Mouse (Mus musculus) thymus, adult 2 months (tissue): ENCODE data around the gene Oas1e. TPM values are rescaled to one million over a fixed set of nuclear protein-coding genes. Genes with fewer than 3 reads are reported as not detected.

Source experiments
- DNase-seq: peaks from one replicate; pipeline ENCODE4 v3.0.0; 2021
- H3K27ac ChIP-seq: fragments of 200-500 bp; 2 replicates; pipeline ENCODE4 v1.5.1; 2012; ENCODE audit warnings: low read length, control low read depth; ENCODE audit not compliant: control insufficient read depth, insufficient read depth
- H3K27me3 ChIP-seq: fragments of 200-500 bp; 2 replicates; pipeline ENCODE4 v1.6.1; 2012; ENCODE audit warnings: mild to moderate bottlenecking, low read length, moderate library complexity, mixed read lengths; ENCODE audit not compliant: control insufficient read depth, insufficient read depth
- H3K36me3 ChIP-seq: fragments of 200-500 bp; 2 replicates; pipeline ENCODE4 v1.6.1; 2012; ENCODE audit warnings: mild to moderate bottlenecking, low read length, moderate library complexity; ENCODE audit not compliant: control insufficient read depth, insufficient read depth
- H3K4me1 ChIP-seq: fragments of 200-500 bp; replicated peaks from 2 replicates; pipeline ENCODE4 v1.6.1; 2012; ENCODE audit warnings: low read length; ENCODE audit not compliant: control insufficient read depth, insufficient read depth
- H3K4me3 ChIP-seq: fragments of 200-500 bp; 2 replicates; pipeline ENCODE4 v1.5.1; 2012; ENCODE audit warnings: mild to moderate bottlenecking, low read length, control low read depth, moderate library complexity; ENCODE audit not compliant: control insufficient read depth, insufficient read depth
- CTCF ChIP-seq: fragments of 200-500 bp; IDR thresholded peaks from 2 replicates; pipeline ENCODE4 v1.5.1; 2012; ENCODE audit warnings: mild to moderate bottlenecking, control low read depth, low read length, moderate library complexity, borderline replicate concordance; ENCODE audit not compliant: control insufficient read depth, poor library complexity, insufficient read depth; ENCODE audit errors: extremely low read depth
- POLR2A ChIP-seq: fragments of 200-500 bp; IDR thresholded peaks from 2 replicates; pipeline ENCODE4 v1.6.1; 2012; ENCODE audit warnings: mild to moderate bottlenecking, low read length, control low read depth, moderate library complexity; ENCODE audit not compliant: control insufficient read depth, poor library complexity, insufficient read depth; ENCODE audit errors: extremely low read depth
- WGBS: fragments of 180-500 bp; shearing (Covaris S2); methylation state at CpG from one replicate; pipeline ENCODE4 v1.1.7; 2018; 5-methylcytosine and 5-hydroxymethylcytosine counted together
- polyA plus RNA-seq: library from polyadenylated mRNA; depleted of rRNA; stranded (reverse); fragments of >200 nt; gene quantifications from 2 replicates; pipeline ENCODE4 v1.2.3, GENCODE M21; 2012; rRNA removed

Oas1e gene
- polyA plus RNA-seq, 1 experiment: 0.74 TPM

GRCm38 (mm10) chr5:120752786-120753185, 42.5 kb downstream of the Oas1e start:
- DNase-seq: no peak
- Histone ChIP-seq H3K36me3 (no peaks in the 10 kb centered on the region), H3K4me3 (no peak overlapping the region), H3K27me3 (no peaks in the 10 kb centered on the region), H3K4me1 (peaks cover 11% of the 10 kb centered on the region; the same call in 1 of the 2 replicates), H3K27ac (no peak overlapping the region)
- WGBS: 98% methylated on average over 3 of the region's 3 CpGs
- TF ChIP-seq CTCF (no peak), POLR2A (no peak)

- 93% methylated on average over 3 of the region's 3 CpGs for WGBS
- H3K36me3 ChIP-seq: no peaks in the 10 kb centered on the region
- no peak for TF ChIP-seq CTCF
- no peak for TF ChIP-seq POLR2A
- H3K4me3 ChIP-seq: no peak overlapping the region
- H3K4me1 ChIP-seq: peaks cover 11% of the 10 kb centered on the region; the same call in 1 of the 2 replicates
- H3K27me3 ChIP-seq: no peaks in the 10 kb centered on the region
- H3K27ac ChIP-seq: no peak overlapping the region
- DNase-seq: no peak
Observed at GRCm38 (mm10) chr5:120751206-120751605, 44.1 kb downstream of the Oas1e start.

GRCm38 (mm10) chr5:120749688-120750087, 45.6 kb downstream of the Oas1e start, which contains the start of gene Oas2:
TSS of gene Oas2 (minus strand) at chr5:120749853.
- no peaks in the 10 kb centered on the region for H3K36me3 ChIP-seq
- no peak for DNase-seq
- peak within 1 kb of the TSS; percentile 24; the same call in 1 of the 2 replicates for H3K4me3 ChIP-seq

GRCm38 (mm10) chr5:120746451-120746850, 48.9 kb downstream of the Oas1e start:
- 13% methylated on average over 5 of the region's 5 CpGs for WGBS
- Histone ChIP-seq H3K36me3 (no peaks in the 10 kb centered on the region), H3K4me1 (peaks cover 11% of the 10 kb centered on the region; the same call in 1 of the 2 replicates), H3K4me3 (no peak overlapping the region), H3K27me3 (no peaks in the 10 kb centered on the region), H3K27ac (no peak overlapping the region)
- TF ChIP-seq POLR2A (no peak), CTCF (no peak)
- DNase-seq: peak; percentile 60

More at GRCm38 (mm10) chr5:120749688-120750087, 45.6 kb downstream of the Oas1e start, which contains the start of gene Oas2:
- 18% methylated on average over 5 of the region's 5 CpGs for WGBS
- TF ChIP-seq CTCF: no peak
- TF ChIP-seq POLR2A: no peak
- peaks cover 11% of the 10 kb centered on the region; the same call in 1 of the 2 replicates for H3K4me1 ChIP-seq
- H3K27ac ChIP-seq: no peak within 1 kb of the TSS
- H3K27me3 ChIP-seq: no peaks in the 10 kb centered on the region

- WGBS: 58% methylated on average over 4 of the region's 4 CpGs
- peak; percentile 71 for DNase-seq
Observed at GRCm38 (mm10) chr5:120742125-120742524, 53.2 kb downstream of the Oas1e start.

More at GRCm38 (mm10) chr5:120742125-120742524, 53.2 kb downstream of the Oas1e start:
- no peaks in the 10 kb centered on the region for H3K4me1 ChIP-seq
- TF ChIP-seq CTCF (peak; percentile 22; the same call in 1 of the 2 replicates), POLR2A (no peak)
- H3K27ac ChIP-seq: no peak overlapping the region
- H3K27me3 ChIP-seq: no peaks in the 10 kb centered on the region
- H3K4me3 ChIP-seq: no peak overlapping the region
- H3K36me3 ChIP-seq: no peaks in the 10 kb centered on the region

Other genes with a start within 250 kb of the Oas1e start
- gene Tpcn1, start 206.9 kb downstream of the Oas1e start, polyA plus RNA-seq: 203 and 208 TPM in 2 replicates
- gene Iqcd, start 206.5 kb downstream of the Oas1e start, polyA plus RNA-seq: 2.8 and 3.0 TPM in 2 replicates
- 18.8 and 20.6 TPM in 2 replicates for gene Rita1, start 182.9 kb downstream of the Oas1e start, polyA plus RNA-seq
- 429 and 448 TPM in 2 replicates for gene Ddx54, start 182.8 kb downstream of the Oas1e start, polyA plus RNA-seq
- 0.15 and 0.33 TPM in 2 replicates for gene Cfap73, start 161.3 kb downstream of the Oas1e start, polyA plus RNA-seq
- 27.7 and 28.0 TPM in 2 replicates for gene Rasal1, start 146.7 kb downstream of the Oas1e start, polyA plus RNA-seq
- 60.6 and 66.6 TPM in 2 replicates for gene Dtx1, start 83.6 kb downstream of the Oas1e start, polyA plus RNA-seq
- gene Oas2, start 45.7 kb downstream of the Oas1e start, polyA plus RNA-seq: 18.5 and 22.4 TPM in 2 replicates
- gene Oas3, start 17.9 kb downstream of the Oas1e start, polyA plus RNA-seq: 27.6 and 28.1 TPM in 2 replicates
- gene Oas1c, start 17.0 kb upstream of the Oas1e start, polyA plus RNA-seq: 6.3 and 7.7 TPM in 2 replicates
- 0.51 and 1.1 TPM in 2 replicates for gene Oas1f, start 51.8 kb upstream of the Oas1e start, polyA plus RNA-seq
- 0.28 and 0.73 TPM in 2 replicates for gene Oas1h, start 65.9 kb upstream of the Oas1e start, polyA plus RNA-seq
- 9.0 and 10.2 TPM in 2 replicates for gene Oas1g, start 92.1 kb upstream of the Oas1e start, polyA plus RNA-seq
- gene Oas1a, start 112.0 kb upstream of the Oas1e start, polyA plus RNA-seq: 15.7 and 21.1 TPM in 2 replicates
- 0.74 TPM in 2 replicates for gene Oas1d, start 119.0 kb upstream of the Oas1e start, polyA plus RNA-seq
- gene Rph3a, start 214.6 kb upstream of the Oas1e start, polyA plus RNA-seq: 0.23 and 0.26 TPM in 2 replicates